13 mouse cellular contexts compared by ENCODE assay signal in genomic region chr6:114035704-114036103, GRCm38 (mm10). TPM values are rescaled to one million over a fixed set of nuclear protein-coding genes. Genes with fewer than 3 reads are reported as not detected.
"Had no signal": no experiment of that assay in that cellular context is flagged by ENCODE, and none has a peak within 500 bp of the region (broad histone marks: within the 10 kb centered on the region; RNA-seq: fewer than 3 reads in every experiment).

No protein-coding gene starts in this region.

- H3K4me1 ChIP-seq: limb, embryonic 15.5 days; liver, embryonic 12.5 days; neural tube, embryonic 15.5 days had no signal

- H3K9ac ChIP-seq: limb, embryonic 15.5 days; liver, embryonic 12.5 days; lung, embryonic 14.5 days; neural tube, embryonic 15.5 days had no signal

- H3K27ac ChIP-seq: limb, embryonic 15.5 days; liver, embryonic 12.5 days; midbrain, embryonic 10.5 days; neural tube, embryonic 15.5 days had no signal

- DNase-seq: kidney, adult 8-10 months; kidney, postnatal 36 days; lung, embryonic 14.5 days; lung, postnatal 10 days; lung, postnatal 4 days; midbrain, embryonic 14.5 days; thymus, postnatal 4 days had no signal

- H3K4me3 ChIP-seq: limb, embryonic 15.5 days; liver, embryonic 12.5 days; midbrain, embryonic 10.5 days; myocyte; neural tube, embryonic 15.5 days had no signal

- H3K36me3 ChIP-seq: limb, embryonic 15.5 days; liver, embryonic 12.5 days; midbrain, embryonic 10.5 days; neural tube, embryonic 15.5 days had no signal

RNA-seq across cellular contexts. Expression of gene Atp2b2, which starts 6.7 kb away (rescaled TPM):
- total RNA-seq: megakaryocyte, adult 5-6 weeks had no signal
- polyA plus RNA-seq: myocyte had no signal
